Mouse (Mus musculus) yolk sac, embryonic 10.5 days (tissue): Measurements from ENCODE around the gene Fbxo3.
"Not testable (repeated sequence)": the region's sequence is repeated elsewhere in the genome, so short reads cannot be mapped to it uniquely, and the experiment has no call there.

Source experiments
- DNase-seq: peaks from one replicate; pipeline ENCODE4 v3.0.0-alpha.2; 2017; ENCODE audit warnings: low spot score

Gene Fbxo3

DNA sequence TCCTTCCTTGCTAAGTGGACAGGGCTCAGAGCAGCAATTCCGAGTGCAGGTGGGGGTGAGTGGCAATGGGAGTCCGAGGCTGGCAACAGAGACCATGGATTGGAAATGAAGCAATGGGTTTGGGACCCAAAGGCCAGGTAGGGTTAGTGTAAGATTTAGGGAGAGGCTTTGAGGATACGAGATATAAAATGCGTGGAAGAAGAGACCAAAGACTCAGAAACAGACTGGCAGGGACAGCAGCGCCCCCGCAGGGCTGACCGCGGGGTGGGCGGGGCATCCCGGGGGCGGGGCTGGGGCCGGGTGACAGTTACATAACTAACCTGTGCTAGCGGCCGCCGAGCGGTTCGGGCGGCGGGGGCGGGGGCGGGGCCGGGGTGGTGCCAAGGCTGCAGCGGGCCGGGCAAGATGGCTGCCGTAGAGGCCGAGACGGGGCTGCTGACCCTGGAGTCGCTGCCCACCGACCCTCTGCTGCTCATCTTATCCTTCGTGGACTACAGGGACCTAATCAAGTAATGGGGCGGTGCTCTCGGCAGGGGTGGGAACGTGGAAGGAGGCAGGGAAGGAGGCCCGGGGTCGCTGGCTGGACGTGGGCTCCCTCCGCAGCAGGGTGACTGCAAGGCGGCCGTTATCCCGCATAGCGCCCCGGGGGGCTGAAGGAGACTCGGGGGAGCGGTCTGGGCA, at the start of gene Fbxo3:
TSS of gene Fbxo3 (plus strand) at position 264 of the 681 bp plus-strand sequence.
- peak; percentile 94 for DNase-seq

DNA sequence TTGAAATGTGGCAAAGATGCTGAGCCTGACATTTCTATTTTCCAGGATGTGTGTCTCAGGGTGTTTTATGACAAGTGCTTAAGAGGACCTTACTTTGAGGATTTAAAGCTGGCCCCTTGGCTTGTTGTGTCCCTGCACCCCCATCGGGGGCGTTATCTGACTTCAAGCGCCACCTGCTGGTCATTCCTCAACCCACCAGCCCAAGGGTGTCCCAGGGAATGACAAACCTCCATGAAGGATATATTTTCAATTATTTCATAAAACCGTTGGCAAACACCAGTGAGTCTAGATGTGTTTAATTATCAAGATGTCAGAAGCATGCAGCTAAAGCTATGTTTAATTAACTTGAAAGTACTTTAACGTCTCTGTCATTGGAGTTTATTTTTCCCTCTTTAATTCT, 45.3 kb upstream of the Fbxo3 start:
- DNase-seq, result no peak

GRCm38 (mm10) chr2:103983146-103983545, 44.4 kb upstream of the Fbxo3 start:
- DNase-seq, result no peak

GRCm38 (mm10) chr2:103987595-103987994, 39.9 kb upstream of the Fbxo3 start:
- DNase-seq, result not testable (repeated sequence)

DNA sequence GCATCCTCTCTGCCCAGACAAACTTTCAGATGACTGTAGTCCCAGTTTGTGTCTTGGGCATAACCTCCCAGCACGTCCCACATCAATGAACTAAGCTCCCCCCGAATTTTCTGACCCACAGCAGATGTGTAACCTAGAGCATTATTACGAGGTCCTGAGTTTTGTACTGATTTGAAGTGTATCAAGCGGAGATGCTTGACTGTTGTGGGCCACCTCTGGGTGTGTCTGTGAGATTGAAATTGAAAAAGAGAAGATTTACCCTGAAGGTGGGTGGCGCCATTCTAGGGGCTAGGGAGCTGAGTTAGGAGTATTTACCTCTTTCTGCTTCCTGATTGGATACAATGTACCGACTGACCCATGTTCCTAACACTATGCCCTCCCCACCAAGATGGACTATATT, 37.8 kb upstream of the Fbxo3 start:
- DNase-seq, result no peak

DNA sequence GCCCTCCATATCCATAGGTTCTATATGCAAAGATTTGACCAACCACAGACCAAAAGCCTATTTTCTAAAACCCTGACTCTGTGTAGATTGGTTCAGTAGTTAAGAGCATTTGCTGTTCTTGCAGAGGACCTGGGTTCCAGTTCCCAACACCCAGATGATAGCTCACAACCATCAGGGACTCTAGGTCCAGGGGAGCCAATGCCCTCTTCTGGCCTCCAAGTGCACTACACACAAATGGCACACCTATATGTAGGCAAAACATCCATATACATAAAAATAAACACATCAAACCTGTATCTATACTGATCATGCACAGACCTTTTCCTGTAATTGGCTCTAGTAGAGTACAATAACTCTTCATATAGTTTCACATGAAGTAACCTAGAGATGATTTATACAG, 36.2 kb upstream of the Fbxo3 start:
- DNase-seq, result no peak

DNA sequence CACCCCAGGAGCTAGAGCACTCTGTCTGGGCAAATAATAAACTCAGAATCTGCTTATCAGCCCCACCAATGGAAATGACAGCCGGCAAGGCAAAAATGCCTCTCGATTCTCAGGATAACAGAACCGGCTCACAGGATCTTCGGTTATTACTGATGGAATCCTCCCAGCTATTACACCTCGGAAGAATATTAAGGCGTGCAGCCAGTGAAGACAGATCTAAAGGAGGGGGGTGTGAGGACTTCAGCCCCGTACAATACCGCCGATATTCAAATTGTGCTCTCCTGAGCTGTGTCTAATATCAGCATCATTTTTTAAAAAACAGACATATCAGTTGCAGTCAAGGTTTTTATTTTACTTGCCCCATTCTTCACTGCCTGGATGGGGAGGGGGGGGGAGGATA, 35.4 kb upstream of the Fbxo3 start:
- DNase-seq, result no peak

GRCm38 (mm10) chr2:103992618-103993332, 34.7 kb upstream of the Fbxo3 start:
- DNase-seq, result no peak

DNA sequence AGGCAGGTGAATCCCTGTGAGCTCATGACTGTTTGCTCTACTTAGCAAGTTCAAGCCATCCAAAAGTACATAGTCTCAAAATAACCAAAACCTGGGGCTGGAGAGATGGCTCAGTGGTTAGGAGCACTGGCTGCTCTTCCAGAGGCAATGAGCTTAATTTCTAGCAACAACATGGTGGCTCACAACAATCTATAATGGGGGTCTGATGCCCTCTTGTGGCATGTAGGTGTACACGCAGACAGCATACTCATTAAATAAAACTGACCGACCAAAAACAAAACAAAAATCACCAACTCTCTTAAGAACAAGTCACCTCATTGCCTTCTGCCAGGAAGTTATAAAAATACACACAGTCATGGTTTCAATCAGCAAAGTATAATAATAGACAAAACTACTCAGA, 26.4 kb upstream of the Fbxo3 start:
- DNase-seq, result no peak

GRCm38 (mm10) chr2:104001861-104002260, 25.7 kb upstream of the Fbxo3 start:
- DNase-seq, result no peak

- peak; percentile 9 for DNase-seq
Observed at GRCm38 (mm10) chr2:104002711-104003413, 24.7 kb upstream of the Fbxo3 start.

GRCm38 (mm10) chr2:104007793-104008519, 19.6 kb upstream of the Fbxo3 start:
- DNase-seq, result no peak

- DNase-seq, result not testable (repeated sequence)
Observed at GRCm38 (mm10) chr2:104008853-104009252, 18.7 kb upstream of the Fbxo3 start.

DNA sequence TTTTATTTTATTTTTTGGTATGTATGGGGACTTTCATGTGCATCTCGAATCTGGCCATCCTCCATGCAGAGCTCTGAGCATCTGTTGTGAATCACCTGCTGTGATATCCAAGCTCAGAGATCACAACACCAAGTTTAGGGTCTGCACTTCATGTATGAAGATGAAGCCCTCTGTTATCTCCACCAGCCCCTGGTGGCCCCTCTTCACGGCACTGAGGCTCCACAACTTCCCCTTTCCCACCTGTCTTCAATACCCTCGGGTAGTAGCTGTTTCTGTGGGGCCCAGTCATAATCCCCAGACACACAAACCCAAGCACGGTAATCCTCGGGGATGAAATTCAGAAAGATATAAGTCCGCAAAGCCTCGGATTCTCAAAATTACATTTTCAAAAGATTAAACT, 4.4 kb upstream of the Fbxo3 start:
- DNase-seq, result no peak

DNA sequence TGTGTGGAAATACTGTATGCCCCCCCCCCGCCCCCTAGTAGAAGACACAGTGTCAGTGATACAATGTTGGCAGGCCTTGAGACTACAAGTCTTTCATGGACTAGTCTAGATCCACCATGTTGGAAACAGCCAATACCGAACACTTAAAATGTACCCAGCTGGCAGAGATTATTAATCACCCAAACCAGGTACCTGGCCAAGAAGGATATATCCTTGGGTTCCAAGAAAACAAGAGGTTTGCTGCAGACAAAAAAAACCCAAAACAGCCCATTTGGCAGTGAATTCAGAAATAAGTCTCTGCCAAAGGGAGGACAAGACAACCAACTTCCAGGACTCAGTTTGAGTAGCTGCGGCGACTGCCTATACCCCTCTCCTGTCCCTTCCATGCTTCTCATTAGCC, 2.9 kb upstream of the Fbxo3 start:
- no peak for DNase-seq

DNA sequence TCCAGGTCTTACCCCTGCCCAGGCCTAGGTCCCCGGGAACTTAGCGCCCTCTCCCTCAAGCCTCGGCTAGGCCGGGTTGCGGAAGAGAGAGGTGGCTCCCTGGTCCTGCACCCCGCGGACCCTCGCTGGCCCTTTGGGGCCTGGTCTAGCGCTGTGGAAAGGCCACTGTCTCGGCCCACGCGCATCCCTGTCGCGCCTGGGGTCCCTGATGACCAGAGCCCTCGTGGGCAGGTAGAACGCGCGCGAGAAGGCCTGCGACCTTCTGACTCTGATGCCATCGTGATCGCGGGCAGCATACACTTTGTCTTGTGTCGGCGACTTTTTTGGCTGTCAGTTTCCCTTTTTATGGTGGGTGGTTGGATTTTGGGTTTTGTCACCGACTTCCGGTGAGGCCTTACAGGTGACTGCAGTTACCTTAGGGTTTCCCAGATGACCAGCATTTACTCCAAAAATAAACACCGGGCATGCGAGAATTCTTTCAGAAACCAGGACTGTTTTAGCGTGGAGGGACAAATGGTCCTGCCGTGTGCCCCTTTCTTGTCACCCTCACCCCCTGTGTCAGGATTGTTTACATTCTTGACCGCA, 710 bp downstream of the Fbxo3 start, which contains the start of gene 4931422A03Rik:
TSS of gene 4931422A03Rik (minus strand) at position 223 of the 585 bp plus-strand sequence.
- DNase-seq, result peak; percentile 18

DNA sequence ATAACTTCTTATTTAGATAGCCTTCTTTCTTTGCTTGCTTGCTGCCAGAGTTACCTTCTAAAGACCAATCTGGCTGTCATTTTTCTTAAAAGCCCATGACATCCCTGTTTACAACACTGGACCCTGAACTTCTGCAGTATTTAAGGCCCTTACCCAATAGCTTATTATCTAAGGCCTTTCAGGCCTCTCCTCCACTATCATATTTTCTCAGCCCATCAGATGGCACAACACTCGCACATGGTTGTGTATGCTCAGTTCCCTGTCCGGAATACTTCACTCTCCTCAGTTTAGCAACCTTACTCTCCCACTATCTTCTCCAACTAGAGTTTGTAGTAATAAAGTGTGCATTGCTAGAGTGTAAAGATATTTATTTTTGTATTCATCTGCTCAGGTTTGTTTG, 1.6 kb downstream of the Fbxo3 start:
- DNase-seq, result no peak

DNA sequence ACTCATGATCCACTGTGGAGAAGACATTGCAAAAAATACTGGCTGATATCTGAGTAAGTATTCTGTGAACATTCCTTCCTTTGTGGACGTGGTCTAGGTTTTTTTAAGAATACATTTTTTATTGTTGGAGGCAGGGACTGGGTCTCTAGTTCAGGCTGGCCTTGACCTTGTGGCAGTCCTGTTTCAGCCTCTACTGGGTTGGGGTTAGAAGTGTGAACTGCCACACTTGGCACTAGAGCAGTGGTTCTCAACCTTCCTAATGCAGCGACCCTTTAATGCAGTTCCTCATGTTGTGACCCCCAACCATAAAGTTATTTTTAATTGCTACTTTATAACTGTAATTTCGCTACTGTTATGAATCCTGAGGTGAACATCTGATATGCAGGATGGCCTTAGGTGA, 2.9 kb downstream of the Fbxo3 start:
- no peak for DNase-seq

GRCm38 (mm10) chr2:104032056-104032455, 4.5 kb downstream of the Fbxo3 start:
- DNase-seq, result no peak

GRCm38 (mm10) chr2:104034832-104035472, 7.4 kb downstream of the Fbxo3 start:
- DNase-seq, result peak; percentile 64

GRCm38 (mm10) chr2:104035595-104035994, 8.1 kb downstream of the Fbxo3 start:
- no peak for DNase-seq
